Mouse (Mus musculus): ENCODE data around the gene Slc6a16. TPM values are rescaled to one million over a fixed set of nuclear protein-coding genes. Genes with fewer than 3 reads are reported as not detected.

Gene Slc6a16
- polyA plus RNA-seq, 1 experiment from 2014 or later = not detected

DNA sequence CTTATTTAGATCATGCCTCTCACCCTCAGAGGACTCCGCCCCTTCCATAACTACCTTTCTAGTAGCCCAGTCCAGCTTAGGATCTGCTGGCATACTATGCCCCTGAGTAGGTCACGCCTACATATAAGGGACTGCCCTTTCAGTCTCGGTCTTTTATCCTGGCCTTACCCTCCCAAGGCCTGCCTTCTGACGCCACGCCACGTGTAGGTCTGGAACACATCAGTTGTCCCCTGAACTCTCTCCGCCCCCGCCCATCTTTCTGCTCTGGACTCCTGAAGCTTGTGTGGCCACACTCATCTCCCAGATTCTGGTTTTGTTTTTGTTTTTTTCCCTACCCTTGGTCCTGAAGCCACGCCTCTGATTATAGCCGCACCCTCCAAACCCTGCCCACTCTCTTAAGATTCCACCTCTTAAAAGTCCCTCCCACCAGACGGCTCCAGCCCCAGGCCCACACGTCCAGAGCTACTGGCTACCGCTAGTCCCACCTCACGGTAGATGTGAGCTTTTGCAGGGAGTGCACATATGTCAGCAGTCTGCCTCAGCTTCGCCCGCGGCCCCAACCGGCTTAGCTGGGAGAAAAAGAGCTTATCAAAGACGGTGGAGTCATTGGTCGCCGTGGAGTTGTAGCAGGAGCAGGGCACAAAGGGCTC is 5.8 kb upstream of the Slc6a16 start:
- DNase-seq (ENCODE audit: low spot score) (peak; percentile 82), ATAC-seq (replicated peaks; ENCODE audit: low FRiP score) (peak; percentile 78)
- no peak overlapping the region; the same call in 1 of the 2 replicates for H3K27ac ChIP-seq (ENCODE audit: low read depth, low read length)
- H3K27me3 ChIP-seq (ENCODE audit: control insufficient read depth, insufficient read depth, low read length) = peaks cover 10% of the 10 kb centered on the region
- H3K4me3 ChIP-seq (ENCODE audit: low read depth, low read length) = 0 out of 2 replicates have a peak overlapping the region, but pooled peaks have one; percentile 1
- peak overlapping the region; percentile 40 for H3K4me2 ChIP-seq (ENCODE audit: low read depth, low read length, severe bottlenecking)
- peak overlapping the region; percentile 39; the same call in 1 of the 2 replicates for H3K9ac ChIP-seq (ENCODE audit: low read length)
- no peaks in the 10 kb centered on the region for H3K9me3 ChIP-seq (ENCODE audit: control insufficient read depth, low read length)
- H3K4me1 ChIP-seq (replicated peaks; ENCODE audit: control insufficient read depth, insufficient read depth, low read length) = peaks cover 21% of the 10 kb centered on the region; the same call in 1 of the 2 replicates
- 3% methylated on average over 21 of the region's 21 CpGs for WGBS
- peaks cover 6% of the 10 kb centered on the region for H3K36me3 ChIP-seq (ENCODE audit: control insufficient read depth, insufficient read depth, low read length)

DNA sequence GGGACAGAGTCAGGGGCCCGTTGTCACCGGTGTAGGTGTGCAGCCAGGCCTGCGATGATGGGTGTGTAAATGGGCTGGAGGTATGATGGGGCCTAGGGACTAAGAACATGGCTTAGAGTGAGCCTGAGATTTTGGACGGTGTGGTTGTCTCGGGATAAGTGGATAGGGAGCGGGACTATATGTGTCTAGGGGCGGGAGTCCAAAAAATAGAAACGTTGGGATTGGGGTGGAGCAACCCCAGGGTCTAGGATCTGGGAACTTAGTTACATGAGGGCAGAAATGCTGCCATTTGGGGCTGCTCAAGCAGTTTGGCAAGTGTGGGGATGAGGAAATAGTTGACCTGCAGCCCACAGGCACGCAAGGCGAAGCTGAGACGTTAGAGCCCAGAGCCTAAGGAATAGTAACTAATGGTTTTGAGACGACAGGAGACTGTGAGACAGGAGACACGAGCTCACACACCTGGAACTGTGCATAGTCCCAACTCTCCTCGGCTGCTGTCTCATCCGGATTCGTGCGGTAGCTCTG is 5.2 kb upstream of the Slc6a16 start:
- no peak overlapping the region; the same call in 1 of the 2 replicates for H3K27ac ChIP-seq (ENCODE audit: low read depth, low read length)
- H3K36me3 ChIP-seq (ENCODE audit: control insufficient read depth, insufficient read depth, low read length) = peaks cover 6% of the 10 kb centered on the region
- peak overlapping the region; percentile 39 for H3K9ac ChIP-seq (ENCODE audit: low read length)
- no peaks in the 10 kb centered on the region for H3K9me3 ChIP-seq (ENCODE audit: control insufficient read depth, low read length)
- H3K4me1 ChIP-seq (replicated peaks; ENCODE audit: control insufficient read depth, insufficient read depth, low read length) = peaks cover 21% of the 10 kb centered on the region; the same call in 1 of the 2 replicates
- H3K4me3 ChIP-seq (ENCODE audit: low read depth, low read length) = 0 out of 2 replicates have a peak overlapping the region, but pooled peaks have one; percentile 1
- DNase-seq (ENCODE audit: low spot score) (no peak), ATAC-seq (replicated peaks; ENCODE audit: low FRiP score) (0 out of 2 replicates have a peak, but pooled peaks have one; percentile 20)
- WGBS = 28% methylated on average over 17 of the region's 17 CpGs
- H3K27me3 ChIP-seq (ENCODE audit: control insufficient read depth, insufficient read depth, low read length) = peaks cover 10% of the 10 kb centered on the region
- peak overlapping the region; percentile 40 for H3K4me2 ChIP-seq (ENCODE audit: low read depth, low read length, severe bottlenecking)

DNA sequence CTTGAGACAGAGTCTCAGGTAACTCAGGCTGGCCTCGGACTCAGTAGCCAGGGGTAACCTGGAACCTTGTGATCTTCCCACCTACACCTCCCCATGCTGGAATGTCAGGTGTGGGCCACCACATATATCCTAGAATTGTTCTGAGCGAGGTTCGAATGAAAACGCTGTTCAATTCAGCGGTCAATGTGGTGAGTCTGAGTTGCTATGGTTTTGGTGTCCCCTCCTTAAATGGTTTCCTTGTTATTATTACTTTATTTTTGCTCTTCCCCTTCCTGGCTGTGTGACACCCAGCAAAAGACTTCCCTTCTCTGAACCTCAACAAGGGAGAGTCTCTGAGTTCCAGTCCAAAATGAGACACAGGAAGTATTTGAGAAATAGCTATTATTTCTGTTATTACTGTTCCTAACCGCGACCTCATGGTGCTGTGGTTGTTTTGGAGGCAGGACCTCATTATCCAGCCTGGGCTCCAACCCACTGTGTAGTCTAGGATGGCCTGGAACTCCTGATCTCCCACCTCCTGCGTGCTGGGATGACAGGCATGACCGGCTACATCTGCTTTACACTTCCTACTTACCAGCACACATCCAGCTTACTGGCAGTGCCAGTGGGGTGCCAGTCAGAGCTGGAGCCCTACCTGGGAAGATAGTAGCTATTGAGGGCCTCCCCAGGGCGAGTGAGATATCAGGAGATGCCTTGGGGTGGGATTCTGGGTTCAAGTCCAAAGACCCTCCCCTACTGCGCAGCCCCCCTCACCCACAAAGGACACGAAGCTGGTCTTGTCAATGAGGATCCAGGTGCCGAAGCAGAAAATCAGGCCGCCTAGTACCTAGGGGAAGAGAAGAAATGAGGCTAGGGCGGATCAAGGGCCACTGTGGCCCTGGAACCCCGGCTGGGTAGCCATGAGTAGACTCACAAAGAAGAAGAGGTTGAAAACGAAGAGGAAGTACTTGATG is 2.9 kb upstream of the Slc6a16 start:
- Histone ChIP-seq H3K4me1 (replicated peaks; ENCODE audit: control insufficient read depth, insufficient read depth, low read length) (peaks cover 23% of the 10 kb centered on the region; the same call in 1 of the 2 replicates), H3K9ac (ENCODE audit: low read length) (no peak overlapping the region), H3K36me3 (ENCODE audit: control insufficient read depth, insufficient read depth, low read length) (no peaks in the 10 kb centered on the region; the same call in 1 of the 2 replicates), H3K4me2 (ENCODE audit: low read depth, low read length, severe bottlenecking) (no peak overlapping the region), H3K27ac (ENCODE audit: low read depth, low read length) (no peak overlapping the region), H3K9me3 (ENCODE audit: control insufficient read depth, low read length) (no peaks in the 10 kb centered on the region), H3K4me3 (ENCODE audit: low read depth, low read length) (no peak overlapping the region), H3K27me3 (ENCODE audit: control insufficient read depth, insufficient read depth, low read length) (peaks cover 15% of the 10 kb centered on the region)
- peak; percentile 45 for DNase-seq (ENCODE audit: low spot score)
- ATAC-seq (replicated peaks; ENCODE audit: low FRiP score) = no peak
- WGBS = 75% methylated on average over 17 of the region's 17 CpGs

DNA sequence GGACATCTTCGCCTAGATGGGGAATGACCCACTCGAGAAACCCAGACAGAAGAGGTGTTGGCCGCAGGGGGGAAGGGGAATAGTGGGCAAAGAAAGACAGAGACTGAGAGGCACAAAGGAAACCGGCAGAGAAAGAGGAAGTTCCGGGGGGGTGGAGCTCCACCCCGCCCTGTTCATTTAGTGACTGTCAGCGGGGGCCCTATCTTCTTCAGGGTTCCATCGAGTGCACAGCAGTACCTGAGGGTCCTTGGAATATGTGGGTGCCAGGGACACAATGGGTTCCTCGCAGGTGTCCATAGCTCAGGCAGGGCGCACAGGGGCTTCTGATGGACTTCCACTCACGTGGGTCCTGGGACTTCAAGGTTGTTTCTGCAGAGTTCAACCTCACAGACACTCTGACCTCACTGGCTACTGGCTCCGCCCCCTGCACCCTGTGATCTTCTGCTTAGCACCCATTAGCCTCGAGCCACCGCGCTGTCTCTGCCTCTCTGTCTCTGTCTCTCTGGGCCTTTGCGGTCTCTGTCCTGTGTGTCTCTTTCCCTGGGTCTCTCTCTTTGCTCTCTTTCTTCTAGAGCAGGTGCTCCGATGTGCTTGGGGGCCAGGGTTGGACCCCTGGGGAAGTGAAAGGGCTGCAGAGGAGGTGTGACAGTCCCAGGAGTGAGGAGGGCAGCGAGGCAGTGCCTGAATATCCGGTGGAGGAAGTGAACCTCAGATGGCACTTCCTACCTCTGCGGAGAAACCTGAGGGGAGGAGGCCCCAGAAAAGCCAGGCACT is 2.0 kb upstream of the Slc6a16 start, which contains the start of gene Cd37:
Cd37 (minus strand) TSS at position 393 of the 774 bp plus-strand sequence.
- 39% methylated on average over 20 of the region's 20 CpGs for WGBS
- peak; percentile 47 for DNase-seq (ENCODE audit: low spot score)
- no peak within 1 kb of the TSS for H3K9ac ChIP-seq (ENCODE audit: low read length)
- H3K9me3 ChIP-seq (ENCODE audit: control insufficient read depth, low read length) = no peaks in the 10 kb centered on the region
- peaks cover 15% of the 10 kb centered on the region for H3K27me3 ChIP-seq (ENCODE audit: control insufficient read depth, insufficient read depth, low read length)
- H3K4me1 ChIP-seq (replicated peaks; ENCODE audit: control insufficient read depth, insufficient read depth, low read length) = peaks cover 16% of the 10 kb centered on the region; the same call in 1 of the 2 replicates
- no peak within 1 kb of the TSS for H3K4me3 ChIP-seq (ENCODE audit: low read depth, low read length)
- H3K36me3 ChIP-seq (ENCODE audit: control insufficient read depth, insufficient read depth, low read length) = no peaks in the 10 kb centered on the region
- no peak within 1 kb of the TSS for H3K27ac ChIP-seq (ENCODE audit: low read depth, low read length)
- no peak for ATAC-seq (replicated peaks; ENCODE audit: low FRiP score)
- no peak within 1 kb of the TSS for H3K4me2 ChIP-seq (ENCODE audit: low read depth, low read length, severe bottlenecking)

DNA sequence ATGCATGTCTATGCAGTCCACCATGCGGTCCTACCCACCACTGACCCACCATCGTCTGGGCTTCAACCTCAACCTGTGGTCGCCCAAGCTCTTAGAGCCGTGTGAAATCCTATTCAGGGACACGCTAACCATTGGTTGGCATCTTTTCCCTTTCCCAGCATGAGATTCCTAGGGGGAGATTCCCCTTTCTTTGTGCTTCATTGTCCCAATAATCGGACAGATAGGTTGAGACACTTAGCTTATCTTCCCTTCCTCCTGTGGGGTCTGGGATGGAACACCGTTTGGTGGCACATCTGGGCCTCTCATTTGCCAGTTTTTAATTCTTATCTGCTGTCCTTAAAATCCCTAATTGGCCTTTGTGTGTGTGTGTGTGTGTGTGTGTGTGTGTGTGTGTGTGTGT is 776 bp upstream of the Slc6a16 start:
- no peak overlapping the region for H3K4me3 ChIP-seq (ENCODE audit: low read depth, low read length)
- peaks cover 7% of the 10 kb centered on the region; the same call in 1 of the 2 replicates for H3K4me1 ChIP-seq (replicated peaks; ENCODE audit: control insufficient read depth, insufficient read depth, low read length)
- no peak overlapping the region for H3K4me2 ChIP-seq (ENCODE audit: low read depth, low read length, severe bottlenecking)
- H3K36me3 ChIP-seq (ENCODE audit: control insufficient read depth, insufficient read depth, low read length) = no peaks in the 10 kb centered on the region
- ATAC-seq (replicated peaks; ENCODE audit: low FRiP score) (no peak), DNase-seq (ENCODE audit: low spot score) (peak; percentile 48)
- H3K27ac ChIP-seq (ENCODE audit: low read depth, low read length) = no peak overlapping the region
- no peaks in the 10 kb centered on the region for H3K9me3 ChIP-seq (ENCODE audit: control insufficient read depth, low read length)
- H3K9ac ChIP-seq (ENCODE audit: low read length) = no peak overlapping the region
- peaks cover 15% of the 10 kb centered on the region for H3K27me3 ChIP-seq (ENCODE audit: control insufficient read depth, insufficient read depth, low read length)
- 80% methylated on average over 7 of the region's 7 CpGs for WGBS

DNA sequence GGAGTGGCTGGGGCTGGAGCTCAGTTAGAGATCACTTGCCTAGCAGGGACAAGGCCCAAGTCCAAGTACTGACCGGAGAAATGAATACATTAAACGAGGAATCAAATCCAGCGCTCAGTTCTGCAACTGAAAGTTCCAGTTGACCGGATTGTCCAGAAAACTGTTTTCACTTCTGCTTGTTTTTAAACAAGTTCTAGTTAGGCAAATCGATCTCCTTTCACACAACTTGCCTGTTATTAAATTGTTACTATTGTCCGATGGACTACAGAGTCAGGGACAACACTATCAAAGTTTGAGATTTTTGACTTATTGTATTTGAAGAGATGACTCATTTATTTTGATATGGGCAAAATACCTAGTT is 484 bp downstream of the Slc6a16 start:
- Histone ChIP-seq H3K27ac (ENCODE audit: low read depth, low read length) (no peak overlapping the region), H3K27me3 (ENCODE audit: control insufficient read depth, insufficient read depth, low read length) (peaks cover 10% of the 10 kb centered on the region), H3K9me3 (ENCODE audit: control insufficient read depth, low read length) (no peaks in the 10 kb centered on the region), H3K4me2 (ENCODE audit: low read depth, low read length, severe bottlenecking) (no peak overlapping the region), H3K4me3 (ENCODE audit: low read depth, low read length) (0 out of 2 replicates have a peak overlapping the region, but pooled peaks have one; percentile 21), H3K36me3 (ENCODE audit: control insufficient read depth, insufficient read depth, low read length) (no peaks in the 10 kb centered on the region), H3K9ac (ENCODE audit: low read length) (no peak overlapping the region; the same call in 1 of the 2 replicates), H3K4me1 (replicated peaks; ENCODE audit: control insufficient read depth, insufficient read depth, low read length) (0 out of 2 replicates have a peak, but pooled peaks cover 4% of the 10 kb centered on the region)
- ATAC-seq (replicated peaks; ENCODE audit: low FRiP score) (no peak), DNase-seq (ENCODE audit: low spot score) (no peak)
- 81% methylated on average over 6 of the region's 6 CpGs for WGBS

DNA sequence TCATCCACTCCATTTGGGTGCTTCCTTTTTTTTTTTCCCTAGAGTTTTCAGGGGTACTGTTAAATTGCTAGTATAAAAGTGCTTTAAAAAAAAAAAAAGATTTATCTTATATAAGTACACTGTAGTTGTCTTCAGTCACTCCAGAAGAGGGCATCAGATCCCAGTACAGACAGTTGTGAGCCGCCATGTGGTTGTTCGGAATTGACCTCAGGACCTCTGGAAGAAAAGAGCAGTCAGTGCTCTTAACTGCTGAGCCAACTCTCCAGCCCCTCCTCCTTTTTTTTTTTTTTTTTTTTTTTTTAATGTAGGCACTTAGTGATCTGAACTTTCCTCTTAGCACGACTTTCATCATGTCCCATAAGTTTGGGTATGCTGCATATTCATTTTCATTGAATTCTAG is 6.8 kb downstream of the Slc6a16 start:
- H3K27ac ChIP-seq (ENCODE audit: low read depth, low read length) = no peak overlapping the region
- H3K9me3 ChIP-seq (ENCODE audit: control insufficient read depth, low read length) = no peaks in the 10 kb centered on the region
- H3K36me3 ChIP-seq (ENCODE audit: control insufficient read depth, insufficient read depth, low read length) = no peaks in the 10 kb centered on the region
- no peaks in the 10 kb centered on the region for H3K27me3 ChIP-seq (ENCODE audit: control insufficient read depth, insufficient read depth, low read length)
- H3K9ac ChIP-seq (ENCODE audit: low read length) = no peak overlapping the region
- DNase-seq (ENCODE audit: low spot score) (no peak), ATAC-seq (replicated peaks; ENCODE audit: low FRiP score) (no peak)
- H3K4me1 ChIP-seq (replicated peaks; ENCODE audit: control insufficient read depth, insufficient read depth, low read length) = no peaks in the 10 kb centered on the region
- WGBS = 29% methylated on average over 3 of the region's 3 CpGs
- H3K4me2 ChIP-seq (ENCODE audit: low read depth, low read length, severe bottlenecking) = no peak overlapping the region
- no peak overlapping the region for H3K4me3 ChIP-seq (ENCODE audit: low read depth, low read length)

DNA sequence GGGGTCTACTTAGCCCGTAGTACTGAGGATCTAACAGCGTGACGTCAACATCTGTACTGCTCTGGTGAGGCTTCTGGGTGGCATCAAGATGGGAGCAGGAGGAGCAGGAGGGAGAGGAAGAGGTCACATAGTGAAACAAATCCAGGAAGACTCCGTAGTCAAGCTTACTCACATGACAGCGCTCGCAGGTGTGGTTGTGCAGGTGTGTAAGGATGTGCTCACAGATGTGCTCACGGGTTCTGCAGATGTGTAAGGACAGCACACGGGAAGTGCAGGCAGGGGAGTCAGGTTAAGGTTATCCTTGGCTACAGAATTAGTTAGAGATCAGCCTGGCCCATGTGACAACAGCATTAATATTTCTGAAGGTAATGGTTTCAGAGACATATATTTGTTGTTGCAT is 12.9 kb downstream of the Slc6a16 start:
- H3K4me1 ChIP-seq (replicated peaks; ENCODE audit: control insufficient read depth, insufficient read depth, low read length) = no peaks in the 10 kb centered on the region
- no peak for ATAC-seq (replicated peaks; ENCODE audit: low FRiP score)
- H3K9ac ChIP-seq (ENCODE audit: low read length) = no peak overlapping the region
- H3K27me3 ChIP-seq (ENCODE audit: control insufficient read depth, insufficient read depth, low read length) = no peaks in the 10 kb centered on the region
- 93% methylated on average over 8 of the region's 8 CpGs for WGBS
- peak; percentile 39 for DNase-seq (ENCODE audit: low spot score)
- no peak overlapping the region for H3K4me3 ChIP-seq (ENCODE audit: low read depth, low read length)
- H3K36me3 ChIP-seq (ENCODE audit: control insufficient read depth, insufficient read depth, low read length) = no peaks in the 10 kb centered on the region
- H3K4me2 ChIP-seq (ENCODE audit: low read depth, low read length, severe bottlenecking) = no peak overlapping the region
- H3K9me3 ChIP-seq (ENCODE audit: control insufficient read depth, low read length) = no peaks in the 10 kb centered on the region
- no peak overlapping the region for H3K27ac ChIP-seq (ENCODE audit: low read depth, low read length)

Measured in forebrain, embryonic 11.5 days (tissue).